Mouse (Mus musculus) neural tube, embryonic 10.5 days (tissue): Measurements from ENCODE around the gene Nrgn.
A peak's percentile ranks its signal among the peaks of the same experiment; 100 is the strongest.

Experiments used
- DNase-seq: peaks from one replicate; pipeline ENCODE4 v3.0.0-alpha.2; 2017; ENCODE audit warnings: low spot score; ENCODE audit errors: extremely low spot score

Nrgn gene

GRCm38 (mm10) chr9:37554838-37555748 lies 2.4 kb upstream of the Nrgn start, which contains the start of gene Siae:
Siae (plus strand) TSS chr9:37555698.
- no peak for DNase-seq

GRCm38 (mm10) chr9:37554279-37554678 lies 1.6 kb upstream of the Nrgn start:
- DNase-seq: no peak

GRCm38 (mm10) chr9:37551751-37552531 lies 763 bp downstream of the Nrgn start:
- peak; percentile 30 for DNase-seq

- no peak for DNase-seq
Observed at GRCm38 (mm10) chr9:37550435-37550834, 2.3 kb downstream of the Nrgn start.

- DNase-seq: no peak
Observed at GRCm38 (mm10) chr9:37546889-37547288, 5.8 kb downstream of the Nrgn start.

GRCm38 (mm10) chr9:37545847-37546452 lies 6.8 kb downstream of the Nrgn start:
- no peak for DNase-seq

GRCm38 (mm10) chr9:37545166-37545610 lies 7.5 kb downstream of the Nrgn start:
- DNase-seq: peak; percentile 36

GRCm38 (mm10) chr9:37544447-37545165 lies 8.1 kb downstream of the Nrgn start:
- peak; percentile 60 for DNase-seq

GRCm38 (mm10) chr9:37543869-37544440 lies 8.7 kb downstream of the Nrgn start:
- DNase-seq: no peak

- no peak for DNase-seq
Observed at GRCm38 (mm10) chr9:37541851-37542642, 10.7 kb downstream of the Nrgn start.

GRCm38 (mm10) chr9:37540701-37541575 lies 11.8 kb downstream of the Nrgn start:
- no peak for DNase-seq

- DNase-seq: no peak
Observed at GRCm38 (mm10) chr9:37540226-37540625, 12.5 kb downstream of the Nrgn start.

- no peak for DNase-seq
Observed at GRCm38 (mm10) chr9:37539170-37540025, 13.3 kb downstream of the Nrgn start, which contains the start of gene Vsig2. Vsig2 (plus strand) TSS chr9:37539255.

GRCm38 (mm10) chr9:37537658-37538250 lies 14.9 kb downstream of the Nrgn start:
- DNase-seq: no peak

GRCm38 (mm10) chr9:37536851-37537250 lies 15.9 kb downstream of the Nrgn start:
- no peak for DNase-seq

- DNase-seq: peak; percentile 34
Observed at GRCm38 (mm10) chr9:37530888-37531705, 21.6 kb downstream of the Nrgn start.
